Mouse (Mus musculus) adrenal gland, postnatal 10 days (tissue): ENCODE measurements around the gene Ticam1. TPM values are rescaled to one million over a fixed set of nuclear protein-coding genes. Genes with fewer than 3 reads are reported as not detected.

Source experiments
- DNase-seq: peaks from one replicate; pipeline ENCODE4 v3.0.0; 2021; ENCODE audit warnings: mixed read lengths
- total RNA-seq, 2 experiments: library from RNA; stranded (reverse); gene quantifications; 2 replicates each; pipeline ENCODE4 v1.2.3; 2021

Gene Ticam1
- total RNA-seq, 2 experiments from 2014 or later: 16.6 to 18.1 TPM

DNA sequence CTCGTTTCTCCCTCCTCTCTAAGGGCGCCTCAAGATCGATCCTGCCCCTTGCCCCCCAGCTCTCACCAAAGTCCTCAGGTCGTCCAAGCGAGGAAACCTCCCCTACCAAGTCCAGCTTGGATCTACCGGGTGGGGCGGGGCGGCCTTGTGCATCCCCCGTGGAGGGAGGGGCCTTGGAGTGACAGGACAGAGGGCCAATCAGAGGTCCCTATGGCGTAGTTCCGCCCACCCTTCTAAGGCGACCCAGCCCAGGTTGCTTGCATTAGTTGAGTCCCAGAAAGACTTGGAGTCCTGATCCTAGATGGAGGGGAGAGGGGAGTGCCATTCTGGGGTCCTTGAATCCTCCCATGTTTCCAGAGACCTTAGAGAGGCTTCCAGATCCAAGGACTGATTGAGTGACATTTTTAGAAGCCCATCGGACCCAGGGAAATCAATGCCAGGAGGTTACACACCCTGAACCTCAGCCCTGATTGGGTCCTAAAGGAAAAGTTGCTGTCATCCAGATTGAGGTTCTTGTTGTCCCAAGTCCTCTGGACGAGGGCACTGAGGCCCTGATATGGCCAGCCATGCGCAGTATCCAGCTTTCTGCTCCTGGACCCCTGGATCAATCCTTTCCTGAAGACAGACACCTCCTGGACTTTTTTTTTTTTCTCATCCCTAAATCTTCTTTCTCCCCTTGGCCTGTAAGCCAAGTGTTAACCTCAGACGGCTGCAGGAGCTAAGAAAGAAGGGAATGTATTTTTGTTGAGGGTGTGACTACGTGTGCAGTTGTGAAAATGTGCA is 14.0 kb upstream of the Ticam1 start:
- DNase-seq: peak; percentile 100

DNA sequence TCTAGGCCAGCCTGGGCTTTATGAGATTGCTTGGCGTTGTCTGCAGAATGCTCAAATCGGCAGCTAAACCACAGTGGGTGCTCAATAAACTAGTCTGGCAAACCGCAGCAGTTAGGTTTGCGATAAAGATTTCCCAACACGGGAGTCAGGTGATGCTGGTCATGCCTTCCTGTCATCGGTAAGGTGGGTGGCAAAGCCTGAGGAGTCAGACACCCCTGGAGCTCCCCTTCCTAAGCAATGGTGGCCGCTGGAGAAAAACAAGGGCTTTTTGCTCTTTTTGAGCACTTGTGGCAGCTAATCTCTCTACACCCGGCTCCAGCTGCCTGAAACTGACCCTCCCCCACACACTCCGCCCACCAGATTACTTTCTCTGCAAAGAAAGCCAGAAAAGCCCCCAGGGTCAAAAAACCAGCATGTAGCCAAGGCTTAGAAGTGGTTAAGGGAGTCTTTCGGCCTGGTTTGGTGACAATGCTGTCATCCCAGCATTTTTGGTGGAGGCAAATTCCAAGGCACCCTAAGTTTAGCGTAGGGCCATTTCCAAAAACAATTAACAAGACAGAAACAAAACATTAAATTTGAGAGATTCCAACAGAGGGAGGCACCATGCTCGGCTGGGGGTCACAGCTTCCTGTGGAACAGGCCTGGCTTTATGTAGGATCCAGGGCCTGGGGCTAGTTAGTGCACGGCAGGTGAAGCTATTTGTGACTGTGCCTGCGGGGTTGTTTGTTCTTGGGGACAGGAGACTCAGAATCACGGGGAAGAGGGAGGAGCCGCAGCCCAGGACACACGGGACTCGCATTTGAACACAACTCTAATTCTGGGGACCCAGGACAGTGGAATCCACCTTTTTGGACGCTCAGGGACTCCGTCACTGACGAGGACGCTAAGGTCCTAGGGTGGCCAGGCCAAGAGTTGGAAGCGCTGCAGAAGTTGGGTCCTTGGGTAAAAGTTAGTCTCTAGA is 13.1 kb upstream of the Ticam1 start:
- peak; percentile 66 for DNase-seq

DNA sequence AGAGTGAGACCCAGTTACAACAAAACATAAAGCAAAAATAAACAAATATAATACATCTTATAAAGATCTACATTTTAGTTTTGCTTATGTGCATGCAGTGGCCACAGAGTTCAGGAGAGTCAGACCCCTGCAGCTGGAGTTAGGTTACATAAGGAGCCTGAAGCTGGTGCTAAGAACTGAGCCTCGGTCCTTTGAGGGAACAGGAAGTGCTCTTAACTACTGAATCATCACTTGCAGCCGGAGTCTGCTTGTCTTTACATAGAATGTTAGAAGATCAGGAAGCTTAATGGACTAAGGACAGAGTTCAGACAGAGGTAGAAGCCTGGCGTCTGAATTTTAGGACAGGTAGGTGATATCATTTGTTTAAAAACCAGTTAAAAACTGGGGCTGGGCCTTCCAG is 12.3 kb upstream of the Ticam1 start:
- DNase-seq: no peak

DNA sequence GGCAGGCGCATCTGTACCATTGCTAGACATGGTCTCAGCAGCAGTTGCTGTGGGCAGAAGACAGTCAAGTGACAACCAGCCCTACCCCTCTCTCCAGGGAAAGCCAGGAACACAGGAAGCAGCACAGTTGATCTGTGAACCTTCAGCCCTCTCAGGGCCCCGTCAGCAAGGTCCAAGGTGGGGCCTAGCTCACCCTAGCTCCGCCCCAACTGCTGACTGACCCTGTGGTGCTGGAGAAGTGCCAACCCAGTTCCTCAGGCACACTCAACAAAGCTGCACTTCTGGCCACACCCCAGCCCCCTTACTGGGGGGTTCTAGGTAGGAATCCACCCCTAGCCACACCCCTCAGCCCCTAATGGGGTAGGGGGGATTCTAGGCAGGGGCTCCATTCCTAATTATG is 11.2 kb upstream of the Ticam1 start:
- peak; percentile 79 for DNase-seq

DNA sequence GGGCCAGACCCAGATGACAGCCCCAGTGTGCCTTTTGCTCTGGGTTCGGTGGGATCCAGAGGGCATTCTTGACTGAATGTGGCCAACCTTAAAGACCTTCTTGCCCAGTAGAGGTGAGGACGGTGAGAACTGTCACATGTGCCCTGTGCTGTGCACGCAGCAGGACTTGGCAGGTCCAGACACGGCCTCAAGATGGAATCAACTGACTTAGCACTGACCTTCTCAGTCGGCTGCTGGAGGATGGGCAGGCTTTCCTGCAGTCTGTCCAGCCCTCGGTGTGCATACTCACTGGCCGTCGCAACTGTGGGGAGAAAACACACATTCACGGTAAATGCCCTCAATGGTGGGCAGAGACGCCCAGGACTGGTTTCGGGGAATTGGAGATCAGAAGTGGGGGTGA is 9.4 kb upstream of the Ticam1 start:
- no peak for DNase-seq

DNA sequence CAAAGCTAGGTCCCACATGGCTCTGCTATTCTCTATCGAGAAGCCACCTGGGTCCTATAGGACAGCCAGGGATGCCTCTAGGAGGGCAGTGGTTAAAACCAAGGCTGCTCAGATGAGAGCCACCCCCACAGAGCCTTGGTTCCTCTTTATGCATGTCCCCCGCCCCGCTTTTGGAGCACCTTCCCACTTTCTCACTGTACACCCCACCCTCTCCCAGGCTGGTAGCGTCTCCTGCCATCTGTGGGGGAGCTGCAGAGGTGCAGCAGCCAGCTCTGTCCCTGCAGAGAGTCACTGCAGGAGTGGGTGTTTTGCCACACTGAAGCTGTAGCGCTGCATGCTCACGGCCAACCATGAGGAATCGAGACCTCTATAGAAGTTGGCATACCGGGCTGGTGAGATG is 6.7 kb upstream of the Ticam1 start:
- DNase-seq: no peak

DNA sequence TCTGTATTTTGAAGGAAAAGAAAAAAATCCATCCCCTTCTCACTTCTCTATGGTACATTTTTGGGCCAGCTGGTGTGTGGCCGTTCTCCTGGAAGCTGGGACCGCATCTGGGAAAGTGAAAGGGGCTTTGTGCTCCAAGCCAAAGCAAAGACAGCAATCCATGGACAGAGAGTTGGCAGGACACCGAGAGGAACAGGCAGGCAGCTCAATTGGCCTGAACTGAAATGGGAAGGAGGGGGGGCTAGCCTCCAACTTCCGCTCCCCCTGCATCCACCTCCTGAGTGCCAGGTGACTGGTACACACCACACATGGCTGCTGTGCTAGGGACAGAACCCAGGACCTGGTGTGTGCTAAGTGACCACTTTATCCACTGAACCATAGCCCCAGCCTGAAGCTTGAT is 6.2 kb upstream of the Ticam1 start:
- DNase-seq: no peak

DNA sequence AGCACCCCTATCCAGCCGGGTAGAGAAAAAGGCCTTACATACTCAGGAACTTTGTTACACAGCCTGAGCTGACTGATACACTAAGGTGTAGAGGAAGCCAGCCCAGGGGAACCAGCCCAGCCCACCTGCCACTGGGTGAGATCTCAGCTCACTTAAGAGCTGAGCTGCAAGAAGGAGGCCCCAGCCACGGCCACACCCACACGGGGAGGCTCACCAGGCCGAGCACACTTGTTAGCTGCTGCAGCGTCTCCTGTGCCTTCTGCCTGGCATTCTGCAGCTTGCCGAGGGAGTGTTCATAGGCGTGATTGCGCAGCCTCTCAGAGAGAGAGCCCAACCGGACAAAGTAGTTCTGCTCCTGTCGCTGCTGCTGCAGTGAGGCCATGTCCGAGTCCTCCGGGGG is 4.6 kb upstream of the Ticam1 start:
- DNase-seq: no peak

DNA sequence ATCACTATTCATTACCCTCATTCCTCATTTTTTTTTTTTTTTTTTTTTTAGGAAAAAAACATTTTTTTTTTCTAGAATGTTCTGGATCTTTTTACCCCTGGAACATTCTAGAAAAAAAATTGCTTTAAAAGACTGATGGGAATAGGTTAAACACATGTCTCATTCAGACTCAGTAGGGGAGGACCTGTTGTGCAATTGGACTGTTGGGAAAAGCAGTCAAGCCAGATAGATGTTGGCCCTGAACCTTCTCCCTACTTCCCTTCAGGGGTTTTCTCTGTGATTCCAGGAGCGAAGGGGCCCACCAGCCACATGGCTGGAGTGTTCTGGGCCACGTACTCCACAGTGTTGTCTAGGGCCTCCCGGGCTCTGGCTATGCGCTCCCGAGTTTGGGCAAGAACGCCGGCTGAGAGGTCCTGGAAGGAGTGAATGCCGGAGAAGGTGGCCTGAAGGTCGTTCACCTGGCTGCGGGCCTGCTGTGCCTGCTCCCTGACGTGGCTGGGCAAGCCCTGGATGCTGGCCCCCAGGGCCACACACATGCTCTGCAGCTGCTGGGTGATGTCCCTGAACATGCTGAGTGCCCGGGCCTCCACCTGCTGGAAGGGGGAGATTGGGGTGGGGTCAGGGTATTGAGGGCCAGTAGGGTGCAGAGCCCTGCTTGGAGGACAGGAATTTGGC is 3.0 kb upstream of the Ticam1 start:
- DNase-seq: peak; percentile 79

DNA sequence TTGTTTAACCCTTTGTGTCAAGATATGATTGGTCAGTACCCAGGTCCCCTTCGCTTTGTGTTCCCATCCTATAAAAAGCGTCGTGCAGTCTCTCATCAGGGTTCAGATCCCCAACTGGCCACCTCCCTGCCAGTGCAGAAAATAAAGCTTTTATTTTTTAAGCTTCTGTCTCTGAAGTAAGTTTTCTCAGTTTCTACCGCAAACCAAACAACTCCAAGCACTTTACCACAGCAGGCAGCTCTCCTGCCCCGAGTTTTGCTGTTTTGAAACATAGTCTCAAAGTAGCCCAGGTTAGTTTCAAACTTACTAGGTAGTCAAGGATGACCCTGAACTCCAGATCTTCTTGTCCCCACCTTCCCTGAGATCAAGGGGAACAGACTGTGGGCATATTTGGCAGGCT is 1.8 kb upstream of the Ticam1 start:
- DNase-seq: no peak

DNA sequence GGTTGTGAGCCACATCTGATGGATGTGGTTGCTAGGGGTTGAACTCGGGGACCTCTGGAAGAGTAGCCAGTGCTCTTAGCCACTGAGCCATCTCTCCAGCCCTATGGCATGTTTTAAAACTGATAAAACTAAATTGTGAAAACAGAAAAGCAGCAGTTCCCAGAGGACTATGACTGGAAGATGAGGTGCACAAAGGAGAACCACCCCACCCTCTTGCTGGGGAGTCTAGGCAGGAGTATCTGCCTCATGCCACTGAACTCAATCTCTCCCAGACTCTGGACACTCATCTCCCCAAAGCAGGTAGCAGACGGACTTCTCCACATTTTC is 944 bp upstream of the Ticam1 start:
- no peak for DNase-seq

DNA sequence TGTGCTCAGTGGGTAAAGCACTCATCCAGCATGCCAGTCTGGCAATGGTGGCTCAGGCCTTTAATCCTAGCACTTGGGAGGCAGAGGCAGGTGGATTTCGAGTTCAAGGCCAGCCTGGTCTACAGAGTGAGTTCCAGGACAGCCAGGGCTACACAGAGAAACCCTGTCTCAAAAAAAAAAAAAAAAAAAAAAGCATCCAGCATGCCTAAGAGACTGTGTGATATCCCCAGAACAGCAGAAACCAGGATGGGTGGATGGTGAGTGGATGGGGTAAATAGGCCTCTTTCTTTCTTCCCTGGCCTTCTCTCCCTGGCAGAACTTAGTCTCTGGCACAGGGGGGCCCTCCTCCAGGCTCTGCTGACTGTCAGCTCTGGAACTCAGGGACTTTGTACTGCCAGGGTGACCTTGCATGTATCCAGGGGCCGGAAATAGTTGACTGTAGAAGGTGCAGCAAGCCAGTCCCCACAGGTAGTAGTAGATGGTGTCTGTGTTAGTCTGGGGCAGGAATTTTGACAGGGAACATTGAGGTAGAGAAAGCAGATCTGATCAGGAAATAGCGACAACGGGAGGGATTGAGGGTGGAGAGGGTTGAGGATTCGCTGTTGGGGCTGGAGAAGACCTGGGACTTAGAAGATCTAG is 625 bp downstream of the Ticam1 start:
- DNase-seq: peak; percentile 66

DNA sequence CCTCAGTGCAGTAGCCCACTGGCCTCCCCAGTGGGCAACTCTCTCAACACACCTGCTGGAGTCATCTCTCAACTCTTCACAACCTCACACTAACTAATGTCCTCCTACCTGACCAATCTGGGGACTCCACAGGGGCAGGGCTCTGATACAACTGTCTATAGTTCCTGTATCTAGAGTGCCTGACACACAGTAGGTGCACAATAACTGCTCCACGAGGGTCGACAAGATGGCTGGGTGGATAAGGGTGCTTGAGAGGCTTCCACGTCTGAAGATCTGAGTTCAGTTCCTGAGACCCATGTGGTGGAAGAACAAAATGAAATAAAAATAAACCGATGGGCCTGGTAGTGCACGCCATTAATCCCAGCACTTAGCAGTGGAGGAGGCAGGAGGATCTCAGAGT is 2.6 kb downstream of the Ticam1 start:
- DNase-seq: no peak

DNA sequence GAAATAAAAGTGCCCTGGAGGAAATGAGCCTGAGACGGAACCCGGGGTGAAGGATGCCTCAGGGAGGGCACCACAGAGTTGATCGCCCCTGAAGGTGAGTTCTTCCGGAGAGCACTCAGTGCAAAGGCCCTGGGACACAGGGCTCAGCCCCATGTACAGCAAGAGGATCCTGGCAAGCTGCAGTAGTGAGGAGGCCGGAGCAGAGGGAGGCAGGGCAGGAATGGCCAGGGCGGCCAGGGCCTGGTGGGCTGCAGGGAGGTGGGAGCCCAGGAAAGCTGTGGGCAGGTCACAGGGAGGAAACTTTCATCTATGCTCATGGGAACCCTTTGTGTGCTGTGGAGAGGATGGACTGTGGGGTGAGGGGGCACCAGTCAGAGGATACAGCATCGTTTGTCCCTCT is 3.1 kb downstream of the Ticam1 start:
- no peak for DNase-seq

DNA sequence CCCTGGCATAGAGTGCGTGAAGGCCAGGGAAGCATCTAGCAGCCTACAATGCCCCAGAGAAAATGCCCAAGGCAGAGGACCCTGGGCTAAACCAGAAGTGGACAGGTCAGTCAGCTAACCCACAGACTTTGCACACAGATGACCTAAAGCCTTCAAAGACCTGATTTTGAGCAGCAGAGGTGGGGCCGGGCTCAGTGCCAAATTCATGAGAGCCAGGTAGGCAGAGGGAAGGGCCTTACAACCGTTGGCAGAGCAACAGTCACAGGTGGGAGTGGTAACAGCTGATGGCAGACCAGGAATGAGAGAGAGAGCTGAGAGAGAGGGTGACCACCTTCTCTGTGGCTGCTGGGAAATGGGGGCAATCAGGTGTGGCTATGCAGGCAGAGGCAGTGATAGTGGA is 3.9 kb downstream of the Ticam1 start:
- DNase-seq: no peak

DNA sequence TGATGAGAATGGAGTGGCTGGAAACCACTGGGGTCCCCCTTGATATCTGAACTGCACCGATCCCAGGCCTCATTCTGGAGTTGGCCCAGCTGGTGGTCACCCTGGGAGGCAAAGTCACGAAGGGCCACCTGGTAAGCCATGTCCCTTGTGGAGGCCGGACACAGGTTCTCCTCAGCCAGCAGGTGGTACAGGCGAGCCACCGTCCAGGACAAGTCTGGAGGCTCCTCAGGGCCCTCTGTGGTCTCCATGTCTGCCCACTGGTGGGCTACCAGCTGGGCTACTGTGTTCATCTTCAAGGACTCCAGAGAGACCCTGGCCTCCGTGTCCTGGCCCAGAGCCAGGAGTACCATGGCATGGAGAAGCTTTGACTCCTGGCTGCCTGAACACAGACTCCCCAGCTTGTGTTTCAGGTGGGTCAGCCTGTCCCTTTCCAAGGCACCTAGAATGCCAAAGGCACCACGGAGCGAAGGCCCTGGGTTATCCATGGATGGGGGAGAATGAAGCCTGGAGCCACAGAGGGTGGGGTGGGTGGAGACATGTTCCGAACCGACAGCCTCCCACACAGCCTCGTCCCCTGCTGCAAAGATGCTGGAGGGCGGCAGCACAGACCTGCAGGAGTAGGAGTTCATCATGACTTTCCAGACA is 4.9 kb downstream of the Ticam1 start:
- DNase-seq: no peak

DNA sequence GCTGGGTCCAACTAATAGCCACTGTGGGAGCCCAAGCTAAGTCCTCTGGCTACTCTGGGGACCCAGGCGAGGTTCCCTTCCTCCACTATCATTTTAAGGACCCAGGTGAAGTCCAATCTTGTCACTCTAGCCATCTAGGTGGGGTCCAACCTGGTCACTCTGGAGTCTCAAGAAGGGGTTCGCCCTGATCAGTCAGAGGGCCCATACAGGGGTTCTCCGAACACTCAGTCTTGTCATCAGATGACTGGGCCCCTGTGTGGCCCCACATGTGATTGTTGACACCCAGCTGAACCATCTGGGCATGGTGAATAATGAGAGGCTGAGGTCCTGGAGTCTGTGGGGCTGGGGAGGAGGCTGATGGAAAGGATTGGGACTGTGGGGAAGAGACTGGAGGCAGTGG is 6.8 kb downstream of the Ticam1 start:
- no peak for DNase-seq

DNA sequence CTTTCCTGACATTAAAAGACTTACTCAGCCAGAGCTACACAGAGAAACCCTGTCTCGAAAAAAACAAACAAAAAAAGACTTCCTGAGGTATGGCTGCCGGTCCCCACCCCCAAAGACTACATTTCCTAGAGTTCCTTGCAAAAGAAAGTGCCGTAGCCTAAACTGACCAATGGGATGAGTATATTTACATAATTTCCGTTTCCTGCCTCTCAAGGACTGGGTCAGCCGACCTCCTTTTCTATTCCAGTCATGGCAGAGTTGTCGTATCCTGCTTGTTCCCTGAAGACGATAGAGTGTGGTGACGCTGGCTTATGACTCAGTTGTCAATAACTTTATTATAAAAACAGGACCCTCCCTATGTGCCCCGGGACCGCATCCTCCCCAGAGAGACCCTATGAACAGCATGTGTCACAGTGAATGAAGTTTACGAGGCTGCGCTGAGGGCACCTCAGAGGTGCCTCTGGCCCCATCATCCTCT is 7.4 kb downstream of the Ticam1 start:
- peak; percentile 68 for DNase-seq

DNA sequence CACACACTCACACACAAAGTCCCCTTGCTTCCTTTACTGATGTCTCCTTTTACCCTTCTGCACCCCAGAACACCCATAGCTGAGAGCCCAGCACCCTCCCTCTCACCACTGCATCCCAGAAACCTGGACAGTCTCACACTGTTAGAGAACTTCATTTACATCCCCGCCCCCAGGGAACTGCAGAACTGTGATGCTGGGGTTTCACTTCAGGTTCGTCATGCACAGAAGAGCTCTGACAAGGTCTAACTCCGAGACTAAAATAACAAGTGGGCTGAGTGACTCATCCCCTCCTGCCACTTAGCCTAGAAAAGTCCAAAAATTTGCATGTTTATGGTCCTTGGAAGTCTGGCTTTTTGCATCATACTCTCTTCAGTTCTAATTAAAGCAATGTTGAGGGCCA is 10.3 kb downstream of the Ticam1 start:
- DNase-seq: peak; percentile 62

DNA sequence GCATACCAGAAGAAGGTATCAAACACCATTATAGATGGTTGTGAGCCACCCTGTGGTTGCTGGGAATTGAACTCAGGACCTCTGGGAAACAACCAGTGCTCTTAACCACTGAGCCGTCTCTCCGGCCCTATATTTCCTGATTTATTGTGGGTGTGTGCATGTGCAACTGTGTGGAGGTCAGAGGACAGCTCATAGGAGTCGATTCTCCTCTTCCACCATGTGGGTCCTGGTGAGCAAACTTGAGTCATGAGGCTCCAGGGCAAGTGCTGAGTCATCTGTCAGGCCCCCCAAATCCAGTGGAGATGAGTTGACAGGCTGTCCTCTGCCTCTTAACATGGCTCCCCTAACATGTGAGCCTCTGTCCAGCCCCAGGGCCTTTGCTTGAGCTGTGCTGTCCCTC is 10.7 kb downstream of the Ticam1 start:
- DNase-seq: peak; percentile 50

DNA sequence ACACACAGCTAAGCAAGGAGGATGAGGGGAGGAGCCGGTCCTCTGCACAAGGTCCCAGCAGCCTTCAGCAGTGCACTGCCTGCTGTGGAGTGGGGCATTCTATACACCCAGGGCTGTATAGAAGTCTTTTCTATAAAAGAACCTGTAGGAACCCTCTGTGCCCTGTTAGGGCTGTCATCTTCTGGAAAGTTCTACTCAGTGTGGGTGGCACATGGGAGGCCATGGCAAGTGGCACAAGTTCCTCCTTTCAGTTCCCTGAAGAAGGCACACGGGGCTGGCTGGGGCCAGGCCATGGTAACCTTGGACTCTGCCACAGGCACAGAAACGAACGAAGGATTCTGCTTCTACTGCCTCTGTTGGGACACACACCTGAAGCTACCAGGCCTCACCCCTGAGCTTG is 11.6 kb downstream of the Ticam1 start:
- DNase-seq: no peak

DNA sequence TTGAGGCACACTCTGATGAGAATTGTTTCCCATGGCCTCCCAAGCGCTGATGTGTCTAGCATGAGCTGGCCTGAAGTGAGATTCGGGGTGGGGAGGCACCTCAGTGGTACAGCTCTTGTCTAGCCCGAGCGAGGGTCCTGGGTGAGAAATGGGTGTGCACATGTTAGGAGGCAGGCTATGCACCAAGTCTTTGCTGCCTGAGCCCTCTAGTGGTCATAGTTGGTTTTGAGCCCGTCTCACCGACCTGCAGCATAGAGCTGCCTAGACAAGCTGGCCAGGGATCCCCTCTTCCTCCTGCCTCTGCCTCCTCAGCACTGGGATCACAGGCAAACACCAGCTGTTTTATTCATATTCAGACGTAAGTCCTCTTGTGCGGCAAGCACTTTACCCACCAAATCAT is 12.6 kb downstream of the Ticam1 start:
- peak; percentile 87 for DNase-seq
